Mouse (Mus musculus): Measurements from ENCODE around the gene Gzmk.

- TF ChIP-seq HCFC1 (IDR thresholded peaks at IDR 0.05; ENCODE audit: borderline replicate concordance, insufficient read depth, low read length) (no peak), CHD2 (IDR thresholded peaks at IDR 0.05; ENCODE audit: low read depth, low read length) (no peak), ZNF384 (IDR thresholded peaks at IDR 0.05; ENCODE audit: low read depth, low read length) (no peak), ZC3H11A (IDR thresholded peaks at IDR 0.05; ENCODE audit: borderline replicate concordance, low read depth, low read length) (no peak), MAFK (IDR thresholded peaks at IDR 0.05; ENCODE audit: insufficient read depth, low read depth, low read length) (no peak)
These were observed 27.7 kb downstream of the Gzmk start for GRCm38 (mm10) chr13:113197872-113198502.

All from ES-E14 (cell line).